In the genomic region with DNA sequence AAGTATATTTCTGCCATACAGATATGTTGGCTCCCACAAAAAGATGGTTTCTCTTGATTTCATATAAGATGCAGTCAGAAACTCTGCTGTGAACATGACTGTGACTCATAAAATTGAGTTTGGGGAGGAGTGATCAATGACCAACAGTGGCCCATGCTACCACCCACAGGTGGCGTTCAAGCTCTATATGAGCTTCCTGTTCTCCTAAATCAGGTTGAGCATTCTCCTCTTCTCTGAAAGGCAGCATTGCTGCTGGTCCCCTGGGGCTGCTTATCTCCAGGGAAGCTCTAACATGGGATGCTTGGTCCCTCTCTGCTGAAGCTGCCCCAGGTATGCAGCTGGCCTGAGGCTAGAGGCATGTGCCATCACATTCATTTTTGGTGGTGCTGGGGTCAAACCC, we compare ENCODE assay signal across 14 mouse cellular contexts.
DNase-seq lines count a peak whose midpoint lies in the region; ATAC-seq and TF ChIP-seq lines count a peak whose summit lies in the region.
"Had no signal": no experiment of that assay in that cellular context is flagged by ENCODE, and none has a peak within 500 bp of the region (broad histone marks: within the 10 kb centered on the region; RNA-seq: fewer than 3 reads in every experiment).

No protein-coding gene starts in this region.

- no peaks in the 10 kb centered on the region; the same call in 1 of the 2 replicates for H3K4me1 ChIP-seq in small intestine, adult 2 months (ENCODE audit: control insufficient read depth, insufficient read depth, insufficient read length, low read length)

- no peak for TF ChIP-seq CTCF in small intestine, adult 2 months (IDR thresholded peaks at IDR 0.05; ENCODE audit: extremely low read depth, insufficient read length, insufficient replicate concordance, low read depth, low read length)

- H3K4me3 ChIP-seq in small intestine, adult 2 months (ENCODE audit: low read depth, low read length): no peak overlapping the region
- H3K4me3 ChIP-seq: embryonic facial prominence, embryonic 15.5 days; forebrain, embryonic 12.5 days; heart, embryonic 10.5 days; hindbrain, embryonic 12.5 days; limb, embryonic 15.5 days; midbrain, embryonic 10.5 days had no signal

- WGBS in small intestine, adult 2 months: 59% methylated on average over 1 of the region's 1 CpGs

- H3K36me3 ChIP-seq in small intestine, adult 2 months (ENCODE audit: control insufficient read depth, insufficient read depth, low read length): no peaks in the 10 kb centered on the region
- H3K36me3 ChIP-seq: embryonic facial prominence, embryonic 15.5 days; forebrain, embryonic 12.5 days; heart, embryonic 10.5 days; hindbrain, embryonic 12.5 days; limb, embryonic 15.5 days; midbrain, embryonic 10.5 days had no signal

- no peak for TF ChIP-seq POLR2A in small intestine, adult 2 months (IDR thresholded peaks at IDR 0.05; ENCODE audit: low read depth, low read length)

- peak; percentile 8 to 30 for DNase-seq in spleen, postnatal 36 days (ENCODE audit: low spot score in 2 of 2)
- DNase-seq in spleen, postnatal 10 days (ENCODE audit: low spot score in 2 of 2): no peak
- no peak for DNase-seq in kidney, postnatal 14 days
- DNase-seq in cerebellum, adult 18-20 months: no peak
- DNase-seq in kidney, postnatal 36 days: no peak

- no peaks in the 10 kb centered on the region for H3K27me3 ChIP-seq in small intestine, adult 2 months (ENCODE audit: control insufficient read depth, insufficient read depth, low read length)
- H3K27me3 ChIP-seq: embryonic facial prominence, embryonic 15.5 days; forebrain, embryonic 12.5 days; hindbrain, embryonic 12.5 days; limb, embryonic 15.5 days had no signal

- H3K27ac ChIP-seq in small intestine, adult 2 months (ENCODE audit: insufficient read depth, low read depth, low read length): peak overlapping the region; percentile 42; the same call in 1 of the 2 replicates
- H3K27ac ChIP-seq: embryonic facial prominence, embryonic 15.5 days; forebrain, embryonic 12.5 days; heart, embryonic 10.5 days; hindbrain, embryonic 12.5 days; limb, embryonic 15.5 days; midbrain, embryonic 10.5 days had no signal

- peak; percentile 63 for ATAC-seq in activated CD4-positive, CD25-positive, alpha-beta regulatory T cell, adult 4 months
- ATAC-seq: intestine, postnatal 0 days had no signal

Comparison
In these comparisons a context has a peak if more than half of its experiments do, and no peak if none do; other contexts are left out.
1. DNase-seq: peak in spleen, postnatal 36 days (2 of 2); none in spleen, postnatal 10 days (0 of 2), kidney, postnatal 14 days (single experiment), cerebellum, adult 18-20 months (0 of 2) and kidney, postnatal 36 days (0 of 2).